Mouse (Mus musculus) lung, adult 18-20 months (tissue): ENCODE results near the gene Dbr1.

ENCODE experiments used
- DNase-seq, 2 experiments: peaks; one replicate each; pipeline ENCODE4 v3.0.0; 2022; ENCODE audit warnings: mixed read lengths in 2 of 2

The Dbr1 gene

GRCm38 (mm10) chr9:99622034-99622433, 46.4 kb downstream of the Dbr1 start:
- no peak for DNase-seq

GRCm38 (mm10) chr9:99622966-99623365, 47.4 kb downstream of the Dbr1 start:
- DNase-seq = no peak

GRCm38 (mm10) chr9:99624117-99624516, 48.5 kb downstream of the Dbr1 start:
- DNase-seq = peak; percentile 7 to 12

GRCm38 (mm10) chr9:99628581-99628980, 53.0 kb downstream of the Dbr1 start:
- no peak for DNase-seq

GRCm38 (mm10) chr9:99629281-99630011, 53.8 kb downstream of the Dbr1 start, which contains the start of gene Dzip1l:
Gene Dzip1l (plus strand): TSS chr9:99629496.
- peak; percentile 72 to 74 for DNase-seq

- DNase-seq = no peak
Measured at GRCm38 (mm10) chr9:99630071-99630470, 54.5 kb downstream of the Dbr1 start.

GRCm38 (mm10) chr9:99630528-99631125, 55.0 kb downstream of the Dbr1 start:
- DNase-seq = peak in 1 of 2 experiments; percentile 36

GRCm38 (mm10) chr9:99631781-99632180, 56.2 kb downstream of the Dbr1 start:
- peak in 1 of 2 experiments; percentile 24 for DNase-seq

GRCm38 (mm10) chr9:99632264-99632663, 56.7 kb downstream of the Dbr1 start:
- peak; percentile 8 to 47 for DNase-seq
